Mouse (Mus musculus) lung, adult 2 months (tissue): ENCODE data around the gene Dchs2. TPM values are rescaled to one million over a fixed set of nuclear protein-coding genes. Genes with fewer than 3 reads are reported as not detected.
"Not testable (repeated sequence)": the region's sequence is repeated elsewhere in the genome, so short reads cannot be mapped to it uniquely, and the experiment has no call there.

Source experiments
- DNase-seq: peaks from one replicate; pipeline ENCODE4 v3.0.0; 2022
- H3K4me1 ChIP-seq: fragments of 200-500 bp; 2 replicates; pipeline ENCODE4 v1.6.1; 2011; ENCODE audit warnings: low read length; ENCODE audit not compliant: control insufficient read depth, insufficient read depth
- H3K4me3 ChIP-seq: fragments of 200-500 bp; replicated peaks from 2 replicates; pipeline ENCODE3; 2011; ENCODE audit warnings: low read depth, mild to moderate bottlenecking, control low read depth, low read length; ENCODE audit errors: extremely low read depth
- CTCF ChIP-seq: fragments of 200-500 bp; IDR thresholded peaks from 2 replicates; pipeline ENCODE4 v1.5.1; 2011; ENCODE audit warnings: mild to moderate bottlenecking, low read length, control low read depth; ENCODE audit not compliant: insufficient read depth
- POLR2A ChIP-seq: fragments of 200-500 bp; IDR thresholded peaks from 2 replicates; pipeline ENCODE4 v1.6.1; 2011; ENCODE audit warnings: low read depth, mild to moderate bottlenecking, control low read depth, low read length, borderline replicate concordance; ENCODE audit errors: extremely low read depth
- WGBS: fragments of 180-500 bp; shearing (Covaris S2); methylation state at CpG from one replicate; pipeline ENCODE4 v1.1.7; 2018; 5-methylcytosine and 5-hydroxymethylcytosine counted together
- polyA plus RNA-seq: library from polyadenylated mRNA; depleted of rRNA; stranded (reverse); fragments of >200 nt; gene quantifications from 2 replicates; pipeline ENCODE4 v1.2.3, GENCODE M21; 2012

Gene Dchs2
- polyA plus RNA-seq, 1 experiment, result 0.38 TPM

DNA sequence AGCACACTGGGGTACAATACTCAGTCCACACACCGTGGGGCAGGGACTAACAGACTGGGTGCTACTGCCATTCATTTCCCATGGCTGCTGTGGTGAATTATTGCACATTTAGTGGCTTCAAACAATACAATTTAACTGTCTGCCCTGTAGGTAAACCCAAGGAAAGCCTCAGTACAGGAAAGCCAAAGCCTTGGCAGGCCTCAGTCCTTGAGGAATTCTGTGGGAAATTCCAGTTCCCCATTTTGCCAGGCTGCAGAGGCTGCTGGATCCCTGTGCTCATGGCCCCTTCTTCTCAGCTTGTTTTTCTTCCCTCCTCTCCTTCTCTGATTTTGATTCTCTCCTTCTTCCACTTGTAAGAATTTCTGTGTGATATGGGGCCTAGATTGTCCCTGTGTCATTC is 12.8 kb upstream of the Dchs2 start:
- TF ChIP-seq POLR2A, result no peak
- TF ChIP-seq CTCF, result no peak
- H3K4me3 ChIP-seq, result no peak overlapping the region
- WGBS, result 61% methylated on average over 1 of the region's 1 CpGs

DNA sequence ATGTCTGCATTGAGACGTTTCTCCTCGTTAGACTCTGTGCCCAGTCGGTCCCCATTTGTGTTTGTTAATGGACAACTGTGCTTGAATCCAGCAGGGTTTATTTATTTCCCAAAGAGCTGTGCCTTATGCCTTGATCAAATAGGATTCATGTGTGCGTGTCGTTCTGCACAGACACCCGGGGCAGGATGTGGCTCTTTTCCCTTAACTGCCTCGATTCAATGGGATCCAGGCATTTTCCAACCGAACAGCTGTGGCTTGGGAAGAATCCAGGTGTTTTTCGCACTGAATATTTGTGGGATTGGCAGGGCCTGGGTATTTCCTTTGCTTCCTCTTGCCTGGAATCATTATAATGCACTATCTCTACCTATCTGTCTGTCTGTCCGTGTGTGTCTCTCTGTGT is 10.2 kb upstream of the Dchs2 start:
- Histone ChIP-seq H3K4me1 (no peaks in the 10 kb centered on the region), H3K4me3 (no peak overlapping the region)
- TF ChIP-seq CTCF (no peak), POLR2A (no peak)
- DNase-seq, result no peak
- 55% methylated on average over 10 of the region's 10 CpGs for WGBS

More for the DNA sequence above, 12.8 kb upstream of the Dchs2 start:
- H3K4me1 ChIP-seq, result no peaks in the 10 kb centered on the region
- no peak for DNase-seq

DNA sequence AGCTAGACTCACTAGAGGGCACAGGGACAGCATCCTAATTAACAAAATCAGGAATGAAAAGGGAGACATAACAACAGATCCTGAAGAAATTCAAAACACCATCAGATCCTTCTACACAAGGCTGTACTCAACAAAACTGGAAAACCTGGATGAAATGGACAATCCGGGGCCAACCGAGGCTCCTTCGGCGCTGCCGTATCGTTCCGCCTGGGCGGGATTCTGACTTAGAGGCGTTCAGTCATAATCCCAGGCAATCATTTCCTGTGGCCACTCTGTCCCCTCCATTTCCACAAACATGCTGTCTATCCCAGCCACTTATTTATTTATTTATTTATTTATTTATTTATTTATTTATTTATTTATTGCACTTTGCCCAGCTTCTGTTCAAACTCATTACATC is 3.8 kb upstream of the Dchs2 start:
- DNase-seq, H3K4me1 ChIP-seq, H3K4me3 ChIP-seq: not testable (repeated sequence)
- 97% methylated on average over 9 of the region's 9 CpGs for WGBS

DNA sequence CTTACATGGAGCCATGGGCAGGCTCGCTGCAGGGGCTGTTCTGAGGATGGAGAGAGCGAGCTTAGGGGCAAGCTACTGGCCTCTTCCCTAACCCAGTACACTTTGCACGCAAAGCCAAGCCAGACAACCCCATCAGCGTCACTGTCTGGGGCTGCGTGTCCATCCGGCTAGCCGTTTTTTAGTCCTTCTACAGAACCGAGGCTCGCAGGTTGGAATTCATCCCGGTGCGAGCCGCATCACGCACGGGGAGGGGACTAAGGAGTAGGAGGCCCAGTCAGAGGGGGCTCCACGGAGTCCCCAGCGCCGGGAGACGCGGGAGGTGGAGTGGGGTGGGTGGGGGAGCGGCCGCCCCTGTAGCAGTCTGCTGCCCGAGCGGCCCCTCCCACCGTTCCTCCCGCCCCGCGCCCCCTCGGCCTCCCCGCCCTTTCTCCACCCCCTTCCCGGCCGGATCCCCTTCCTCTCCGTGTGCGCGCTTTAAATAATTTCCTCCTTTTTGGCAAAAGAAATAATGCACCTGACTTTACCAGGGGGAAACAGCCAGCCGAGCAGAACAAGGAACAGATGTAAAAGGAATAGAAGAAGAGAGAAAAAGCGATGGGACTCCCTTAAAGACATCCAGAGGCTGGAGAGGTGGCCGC is 541 bp upstream of the Dchs2 start:
- peak; percentile 8 for DNase-seq
- TF ChIP-seq CTCF (no peak), POLR2A (no peak)
- peak overlapping the region; percentile 46 for H3K4me3 ChIP-seq

DNA sequence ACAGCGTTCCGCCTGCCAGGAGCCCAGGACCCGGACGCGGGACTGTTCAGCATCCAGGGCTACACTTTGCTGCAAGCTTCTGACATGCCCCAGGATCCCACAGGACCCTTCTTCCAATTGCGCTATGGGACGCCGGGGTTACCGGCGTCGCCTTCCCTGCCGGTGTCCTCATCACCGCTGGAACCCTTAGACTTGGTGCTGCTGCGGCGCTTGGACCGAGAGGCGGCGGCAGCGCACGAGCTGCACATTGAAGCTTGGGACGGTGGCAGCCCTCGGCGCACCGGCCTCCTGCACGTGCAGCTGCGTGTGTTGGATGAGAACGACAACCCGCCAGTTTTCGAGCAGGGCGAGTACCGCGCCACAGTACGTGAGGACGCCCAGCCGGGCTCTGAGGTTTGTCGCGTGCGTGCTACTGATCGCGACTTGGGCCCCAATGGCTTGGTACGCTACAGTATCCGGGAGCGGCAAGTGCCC is 738 bp downstream of the Dchs2 start:
- peak; percentile 25 for DNase-seq
- peak overlapping the region; percentile 59 for H3K4me3 ChIP-seq
- 0 out of 2 replicates have a peak, but pooled peaks cover 4% of the 10 kb centered on the region for H3K4me1 ChIP-seq
- WGBS, result 1% methylated on average over 43 of the region's 43 CpGs
- TF ChIP-seq CTCF (no peak), POLR2A (no peak)

More for the DNA sequence above, 541 bp upstream of the Dchs2 start:
- 0 out of 2 replicates have a peak, but pooled peaks cover 4% of the 10 kb centered on the region for H3K4me1 ChIP-seq
- 2% methylated on average over 37 of the region's 37 CpGs for WGBS

DNA sequence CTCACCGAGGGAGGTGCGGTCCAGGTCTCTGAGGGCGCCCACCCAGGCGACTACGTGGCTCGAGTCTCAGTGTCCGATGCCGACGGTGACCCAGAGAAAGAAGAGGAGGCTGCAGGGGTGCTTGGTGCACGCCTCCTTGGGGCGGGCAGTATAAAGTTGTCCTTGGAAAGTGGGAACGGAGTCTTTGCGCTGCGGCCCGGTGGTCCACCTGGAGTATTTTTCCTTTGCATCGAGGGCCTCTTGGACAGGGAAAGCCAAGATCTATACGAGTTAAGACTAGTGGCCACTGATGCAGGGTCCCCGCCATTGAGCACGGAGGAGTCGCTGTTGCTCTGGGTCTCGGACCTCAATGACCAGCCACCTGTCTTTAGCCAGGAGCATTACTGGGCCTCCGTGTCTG is 1.4 kb downstream of the Dchs2 start:
- TF ChIP-seq CTCF (no peak), POLR2A (no peak)
- 0 out of 2 replicates have a peak, but pooled peaks cover 4% of the 10 kb centered on the region for H3K4me1 ChIP-seq
- no peak overlapping the region for H3K4me3 ChIP-seq
- DNase-seq, result no peak
- WGBS, result 8% methylated on average over 22 of the region's 22 CpGs

DNA sequence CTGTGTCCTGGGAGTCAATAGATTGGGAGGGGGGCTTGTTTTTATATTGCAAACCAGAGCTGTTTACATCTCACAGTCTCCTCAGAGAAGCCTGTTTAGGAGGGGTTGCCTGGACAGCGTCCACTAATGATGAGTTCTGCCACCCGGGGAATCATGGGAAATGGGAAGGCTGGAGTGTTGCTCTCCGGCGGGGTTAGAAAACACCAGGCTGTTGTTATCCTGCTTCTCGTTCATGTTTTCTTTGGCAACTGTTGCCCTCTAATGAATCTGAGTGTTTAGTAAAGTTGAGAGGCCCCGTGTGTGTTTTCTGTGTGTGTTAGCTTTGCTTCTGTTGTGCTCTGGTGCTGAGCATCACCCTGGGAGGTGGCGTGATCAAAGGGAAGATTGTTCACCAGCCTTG is 8.7 kb downstream of the Dchs2 start:
- WGBS, result 46% methylated on average over 7 of the region's 7 CpGs
- Histone ChIP-seq H3K4me1 (no peaks in the 10 kb centered on the region), H3K4me3 (no peak overlapping the region)
- no peak for TF ChIP-seq POLR2A
- TF ChIP-seq CTCF, result no peak
- no peak for DNase-seq

DNA sequence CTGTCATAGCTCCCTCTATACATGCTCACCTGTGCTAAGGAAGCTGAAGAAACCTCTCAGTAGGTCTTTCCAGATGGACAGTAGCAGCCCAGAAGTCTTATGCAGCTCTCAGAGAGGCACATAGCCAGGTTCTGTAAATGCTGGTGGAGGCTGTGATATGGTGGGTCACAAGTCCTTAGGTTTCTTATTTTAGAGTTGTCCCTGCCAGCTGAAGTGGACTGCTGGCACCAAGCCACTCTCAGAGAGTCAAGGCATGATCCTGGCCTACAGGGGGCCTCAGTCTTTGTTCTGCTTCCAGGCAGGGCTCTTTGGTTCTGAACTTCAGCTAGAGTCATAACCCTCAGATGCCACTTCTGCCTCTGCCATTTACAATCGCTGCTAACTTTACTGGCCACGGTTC is 11.1 kb downstream of the Dchs2 start:
- TF ChIP-seq POLR2A (no peak), CTCF (no peak)
- Histone ChIP-seq H3K4me3 (no peak overlapping the region), H3K4me1 (no peaks in the 10 kb centered on the region)
- DNase-seq, result no peak
- 56% methylated on average over 2 of the region's 2 CpGs for WGBS

DNA sequence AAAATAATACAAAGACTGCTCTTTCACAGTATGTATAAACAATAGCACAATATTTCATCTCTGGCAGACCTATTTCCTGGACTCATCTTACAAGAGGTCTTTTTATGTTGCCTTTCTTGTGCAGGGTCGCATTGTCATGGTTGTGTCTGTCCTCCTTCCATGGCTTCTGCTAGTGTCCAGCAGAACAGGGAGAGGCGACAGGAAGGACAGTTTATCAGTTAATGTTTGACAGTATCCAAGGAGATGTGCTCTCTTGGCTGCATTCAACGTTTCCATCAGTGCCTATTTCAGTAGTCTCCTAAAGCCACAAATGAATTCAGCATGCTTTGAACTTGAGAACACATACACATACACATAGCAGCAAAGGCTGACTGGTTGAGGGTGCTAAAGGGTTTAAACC is 17.9 kb downstream of the Dchs2 start:
- peaks cover 6% of the 10 kb centered on the region for H3K4me1 ChIP-seq
- no peak overlapping the region for H3K4me3 ChIP-seq
- 22% methylated on average over 3 of the region's 3 CpGs for WGBS
- DNase-seq, result no peak
- TF ChIP-seq CTCF, result no peak
- no peak for TF ChIP-seq POLR2A

DNA sequence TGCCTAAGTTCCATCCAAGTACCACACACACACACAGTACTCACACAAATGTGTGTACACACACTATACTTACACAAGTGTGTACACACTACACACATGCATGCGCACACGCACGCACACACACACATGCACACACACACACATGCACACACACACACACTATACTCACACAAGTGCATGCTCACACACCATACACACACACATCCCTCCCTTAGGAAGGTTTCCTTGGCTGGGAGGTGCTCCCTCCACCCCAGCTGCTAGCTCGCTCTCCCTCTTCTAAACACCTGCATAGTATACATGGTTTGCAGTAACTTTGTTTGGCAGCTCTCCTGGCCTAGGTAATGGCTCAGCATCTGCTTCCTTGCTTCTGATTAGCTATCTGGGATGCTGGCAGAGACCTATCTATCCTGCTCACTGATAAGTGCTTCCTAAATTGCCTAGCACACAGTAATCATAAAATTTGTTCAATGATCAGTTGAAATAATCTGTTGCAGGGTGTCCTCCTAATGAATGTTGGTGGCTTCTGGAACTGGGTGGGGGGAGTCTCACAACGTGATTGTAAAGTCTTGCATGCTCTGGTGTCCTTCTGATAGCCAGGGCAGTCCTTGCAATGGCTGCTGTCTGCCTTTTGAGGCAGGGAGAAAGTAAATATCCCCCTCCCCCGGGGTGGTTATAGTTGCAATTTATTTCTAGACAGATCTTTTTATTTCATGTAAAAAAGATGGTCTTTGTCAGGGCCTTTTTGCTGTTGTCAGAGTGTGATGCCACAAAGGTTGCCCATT is 19.7 kb downstream of the Dchs2 start:
- H3K4me1 ChIP-seq, result peaks cover 6% of the 10 kb centered on the region
- WGBS, result 80% methylated on average over 6 of the region's 6 CpGs

More for the DNA sequence above, 19.7 kb downstream of the Dchs2 start:
- H3K4me3 ChIP-seq, result no peak overlapping the region
- DNase-seq, result no peak
- TF ChIP-seq CTCF, result no peak
- TF ChIP-seq POLR2A, result no peak
